Mouse (Mus musculus): ENCODE data around the gene Ilkap. TPM values are rescaled to one million over a fixed set of nuclear protein-coding genes. Genes with fewer than 3 reads are reported as not detected.

Ilkap gene
- 159 and 168 TPM in 2 replicates for polyA plus RNA-seq (2014; fragmentation: Nextera tagmentation; extraction: Ambion mirVana)

- Histone ChIP-seq H3K4me1 (replicated peaks; ENCODE audit: control insufficient read depth, insufficient read depth, low read length) (peaks cover 12% of the 10 kb centered on the region; the same call in 1 of the 2 replicates), H3K9ac (ENCODE audit: low read depth, low read length) (peak within 1 kb of the TSS; percentile 90), H3K4me3 (ENCODE audit: low read depth, low read length) (peak within 1 kb of the TSS; percentile 84), H3K4me2 (peak within 1 kb of the TSS; percentile 90), H3K36me3 (ENCODE audit: control insufficient read depth, insufficient read depth, low read length) (peaks cover 18% of the 10 kb centered on the region; the same call in 1 of the 2 replicates), H3K9me3 (ENCODE audit: control insufficient read depth, low read length) (no peaks in the 10 kb centered on the region), H3K27ac (ENCODE audit: low read depth, low read length) (peak within 1 kb of the TSS; percentile 89), H3K27me3 (replicated peaks; ENCODE audit: control insufficient read depth, insufficient read depth, low read length) (no peaks in the 10 kb centered on the region)
- WGBS, result under 1% methylated on average over 90 of the region's 91 CpGs
- peak; percentile 96 for ATAC-seq (replicated peaks; ENCODE audit: low FRiP score)
- DNase-seq (ENCODE audit: low spot score), result peak; percentile 85
Measured at GRCm38 (mm10) chr1:91398260-91399062, at the start of gene Ilkap. Gene Ilkap (minus strand): TSS chr1:91398815.

- Histone ChIP-seq H3K27ac (ENCODE audit: low read depth, low read length) (no peak overlapping the region), H3K4me1 (replicated peaks; ENCODE audit: control insufficient read depth, insufficient read depth, low read length) (no peaks in the 10 kb centered on the region), H3K9me3 (ENCODE audit: control insufficient read depth, low read length) (0 out of 2 replicates have a peak, but pooled peaks cover 2% of the 10 kb centered on the region), H3K36me3 (ENCODE audit: control insufficient read depth, insufficient read depth, low read length) (peaks cover 14% of the 10 kb centered on the region; the same call in 1 of the 2 replicates), H3K9ac (ENCODE audit: low read depth, low read length) (no peak overlapping the region), H3K27me3 (replicated peaks; ENCODE audit: control insufficient read depth, insufficient read depth, low read length) (no peaks in the 10 kb centered on the region), H3K4me2 (no peak overlapping the region), H3K4me3 (ENCODE audit: low read depth, low read length) (no peak overlapping the region)
- 92% methylated on average over 4 of the region's 4 CpGs for WGBS
- DNase-seq (ENCODE audit: low spot score) (no peak), ATAC-seq (replicated peaks; ENCODE audit: low FRiP score) (no peak)
Measured at GRCm38 (mm10) chr1:91446511-91446910, 47.9 kb upstream of the Ilkap start.

GRCm38 (mm10) chr1:91446060-91446459 lies 47.4 kb upstream of the Ilkap start:
- Histone ChIP-seq H3K4me1 (replicated peaks; ENCODE audit: control insufficient read depth, insufficient read depth, low read length) (no peaks in the 10 kb centered on the region), H3K27ac (ENCODE audit: low read depth, low read length) (no peak overlapping the region; the same call in 1 of the 2 replicates), H3K9ac (ENCODE audit: low read depth, low read length) (no peak overlapping the region), H3K4me2 (no peak overlapping the region), H3K36me3 (ENCODE audit: control insufficient read depth, insufficient read depth, low read length) (peaks cover 14% of the 10 kb centered on the region; the same call in 1 of the 2 replicates), H3K9me3 (ENCODE audit: control insufficient read depth, low read length) (0 out of 2 replicates have a peak, but pooled peaks cover 2% of the 10 kb centered on the region), H3K27me3 (replicated peaks; ENCODE audit: control insufficient read depth, insufficient read depth, low read length) (no peaks in the 10 kb centered on the region), H3K4me3 (ENCODE audit: low read depth, low read length) (no peak overlapping the region)
- DNase-seq (ENCODE audit: low spot score) (no peak), ATAC-seq (replicated peaks; ENCODE audit: low FRiP score) (0 out of 2 replicates have a peak, but pooled peaks have one; percentile 25)
- 75% methylated on average over 8 of the region's 8 CpGs for WGBS

GRCm38 (mm10) chr1:91444841-91445830 lies 46.5 kb upstream of the Ilkap start:
- Histone ChIP-seq H3K9me3 (ENCODE audit: control insufficient read depth, low read length) (0 out of 2 replicates have a peak, but pooled peaks cover 2% of the 10 kb centered on the region), H3K4me3 (ENCODE audit: low read depth, low read length) (no peak overlapping the region), H3K9ac (ENCODE audit: low read depth, low read length) (no peak overlapping the region), H3K36me3 (ENCODE audit: control insufficient read depth, insufficient read depth, low read length) (peaks cover 15% of the 10 kb centered on the region; the same call in 1 of the 2 replicates), H3K27ac (ENCODE audit: low read depth, low read length) (no peak overlapping the region; the same call in 1 of the 2 replicates), H3K4me2 (no peak overlapping the region), H3K27me3 (replicated peaks; ENCODE audit: control insufficient read depth, insufficient read depth, low read length) (no peaks in the 10 kb centered on the region), H3K4me1 (replicated peaks; ENCODE audit: control insufficient read depth, insufficient read depth, low read length) (no peaks in the 10 kb centered on the region)
- no peak for ATAC-seq (replicated peaks; ENCODE audit: low FRiP score)
- WGBS, result 85% methylated on average over 17 of the region's 17 CpGs
- DNase-seq (ENCODE audit: low spot score), result no peak

- 86% methylated on average over 6 of the region's 7 CpGs for WGBS
- Histone ChIP-seq H3K4me1 (replicated peaks; ENCODE audit: control insufficient read depth, insufficient read depth, low read length) (no peaks in the 10 kb centered on the region), H3K9ac (ENCODE audit: low read depth, low read length) (no peak overlapping the region), H3K27me3 (replicated peaks; ENCODE audit: control insufficient read depth, insufficient read depth, low read length) (no peaks in the 10 kb centered on the region), H3K27ac (ENCODE audit: low read depth, low read length) (no peak overlapping the region), H3K36me3 (ENCODE audit: control insufficient read depth, insufficient read depth, low read length) (peaks cover 12% of the 10 kb centered on the region; the same call in 1 of the 2 replicates), H3K4me3 (ENCODE audit: low read depth, low read length) (no peak overlapping the region), H3K4me2 (no peak overlapping the region), H3K9me3 (ENCODE audit: control insufficient read depth, low read length) (no peaks in the 10 kb centered on the region)
- ATAC-seq (replicated peaks; ENCODE audit: low FRiP score), result no peak
- no peak for DNase-seq (ENCODE audit: low spot score)
Measured at GRCm38 (mm10) chr1:91442350-91442990, 43.9 kb upstream of the Ilkap start.

GRCm38 (mm10) chr1:91441855-91442254 lies 43.2 kb upstream of the Ilkap start:
- WGBS, result 94% methylated on average over 3 of the region's 3 CpGs
- Histone ChIP-seq H3K36me3 (ENCODE audit: control insufficient read depth, insufficient read depth, low read length) (peaks cover 8% of the 10 kb centered on the region; the same call in 1 of the 2 replicates), H3K4me2 (no peak overlapping the region), H3K4me1 (replicated peaks; ENCODE audit: control insufficient read depth, insufficient read depth, low read length) (no peaks in the 10 kb centered on the region), H3K4me3 (ENCODE audit: low read depth, low read length) (no peak overlapping the region), H3K27ac (ENCODE audit: low read depth, low read length) (no peak overlapping the region), H3K27me3 (replicated peaks; ENCODE audit: control insufficient read depth, insufficient read depth, low read length) (no peaks in the 10 kb centered on the region), H3K9me3 (ENCODE audit: control insufficient read depth, low read length) (no peaks in the 10 kb centered on the region), H3K9ac (ENCODE audit: low read depth, low read length) (no peak overlapping the region)
- no peak for DNase-seq (ENCODE audit: low spot score)
- no peak for ATAC-seq (replicated peaks; ENCODE audit: low FRiP score)

- Histone ChIP-seq H3K36me3 (ENCODE audit: control insufficient read depth, insufficient read depth, low read length) (peaks cover 10% of the 10 kb centered on the region), H3K27ac (ENCODE audit: low read depth, low read length) (no peak overlapping the region), H3K4me2 (no peak overlapping the region), H3K4me1 (replicated peaks; ENCODE audit: control insufficient read depth, insufficient read depth, low read length) (no peaks in the 10 kb centered on the region), H3K4me3 (ENCODE audit: low read depth, low read length) (no peak overlapping the region), H3K9ac (ENCODE audit: low read depth, low read length) (no peak overlapping the region), H3K9me3 (ENCODE audit: control insufficient read depth, low read length) (no peaks in the 10 kb centered on the region), H3K27me3 (replicated peaks; ENCODE audit: control insufficient read depth, insufficient read depth, low read length) (no peaks in the 10 kb centered on the region)
- WGBS, result 84% methylated on average over 8 of the region's 8 CpGs
- DNase-seq (ENCODE audit: low spot score) (no peak), ATAC-seq (replicated peaks; ENCODE audit: low FRiP score) (no peak)
Measured at GRCm38 (mm10) chr1:91439776-91440175, 41.2 kb upstream of the Ilkap start.

- H3K4me3 ChIP-seq (ENCODE audit: low read depth, low read length), result no peak overlapping the region
- ATAC-seq (replicated peaks; ENCODE audit: low FRiP score) (no peak), DNase-seq (ENCODE audit: low spot score) (no peak)
- peaks cover 5% of the 10 kb centered on the region for H3K36me3 ChIP-seq (ENCODE audit: control insufficient read depth, insufficient read depth, low read length)
- no peak overlapping the region for H3K27ac ChIP-seq (ENCODE audit: low read depth, low read length)
- no peaks in the 10 kb centered on the region for H3K27me3 ChIP-seq (replicated peaks; ENCODE audit: control insufficient read depth, insufficient read depth, low read length)
- H3K4me2 ChIP-seq, result no peak overlapping the region
- no peaks in the 10 kb centered on the region for H3K9me3 ChIP-seq (ENCODE audit: control insufficient read depth, low read length)
- no peak overlapping the region for H3K9ac ChIP-seq (ENCODE audit: low read depth, low read length)
- H3K4me1 ChIP-seq (replicated peaks; ENCODE audit: control insufficient read depth, insufficient read depth, low read length), result no peaks in the 10 kb centered on the region
- 87% methylated on average over 7 of the region's 7 CpGs for WGBS
Measured at GRCm38 (mm10) chr1:91437573-91437972, 39.0 kb upstream of the Ilkap start.

Measured in liver, embryonic 11.5 days (tissue).